Mouse (Mus musculus) embryo, embryonic 9.5 days (tissue): ENCODE results near the gene Rps15a.

Experiments
- DNase-seq: peaks from one replicate; pipeline ENCODE4 v3.0.0-alpha.2; 2017; ENCODE audit errors: extremely low spot score

The Rps15a gene

DNA sequence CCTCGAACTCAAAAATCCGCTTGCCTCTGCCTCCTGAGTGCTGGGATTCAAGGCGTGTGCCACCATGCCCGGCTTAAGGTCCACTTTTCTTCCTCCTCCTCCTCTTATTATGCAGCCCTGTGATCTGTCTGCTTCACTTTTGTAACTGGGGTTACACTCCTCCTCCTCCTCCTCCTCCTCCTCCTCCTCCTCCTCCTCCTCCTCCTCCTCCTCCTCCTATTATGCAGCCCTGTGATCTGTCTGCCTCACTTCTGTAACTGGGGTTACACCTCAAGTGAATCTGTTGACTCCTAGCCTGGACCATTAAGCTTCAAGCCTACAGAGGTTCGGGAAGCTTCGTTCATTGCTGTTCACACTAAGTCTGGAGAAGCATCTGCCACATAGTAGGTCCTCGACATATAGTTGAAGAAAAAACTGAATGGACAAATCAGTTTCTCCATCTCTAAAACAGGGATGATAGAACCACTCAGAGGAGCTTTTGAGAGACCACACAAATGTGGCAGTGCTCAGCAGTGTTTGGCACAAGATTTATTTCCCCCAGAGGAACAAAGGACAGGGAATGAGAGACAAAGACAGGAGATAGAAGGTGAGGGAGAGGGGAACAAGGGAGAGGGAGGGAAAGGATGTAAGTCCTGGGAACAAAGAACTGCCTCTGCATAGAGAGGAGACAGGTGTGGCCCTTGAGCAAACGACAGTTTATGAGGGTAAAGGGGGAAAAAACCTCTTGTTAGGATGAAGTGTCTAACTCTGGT is 975 bp upstream of the Rps15a start:
- peak; percentile 27 for DNase-seq

DNA sequence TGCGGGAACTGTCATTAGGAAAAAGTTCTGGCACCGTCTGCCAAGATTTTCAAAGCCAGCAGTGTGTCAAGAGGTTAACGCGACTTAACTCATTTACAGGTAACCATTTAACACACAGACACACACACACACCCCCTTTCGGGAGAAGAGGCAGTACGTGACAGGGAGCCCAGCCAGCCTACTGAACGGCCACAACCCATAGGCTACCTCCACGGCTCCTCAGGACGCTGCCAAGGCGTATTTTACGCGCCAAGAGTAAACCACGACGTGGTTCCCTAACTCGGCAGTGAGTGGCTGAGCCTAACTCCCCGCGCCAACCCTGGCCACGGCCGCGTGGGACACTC is 483 bp downstream of the Rps15a start:
- no peak for DNase-seq

- no peak for DNase-seq
Observed at GRCm38 (mm10) chr7:118113541-118114297, 2.3 kb downstream of the Rps15a start.

GRCm38 (mm10) chr7:118111128-118111527 is 4.9 kb downstream of the Rps15a start:
- no peak for DNase-seq

DNA sequence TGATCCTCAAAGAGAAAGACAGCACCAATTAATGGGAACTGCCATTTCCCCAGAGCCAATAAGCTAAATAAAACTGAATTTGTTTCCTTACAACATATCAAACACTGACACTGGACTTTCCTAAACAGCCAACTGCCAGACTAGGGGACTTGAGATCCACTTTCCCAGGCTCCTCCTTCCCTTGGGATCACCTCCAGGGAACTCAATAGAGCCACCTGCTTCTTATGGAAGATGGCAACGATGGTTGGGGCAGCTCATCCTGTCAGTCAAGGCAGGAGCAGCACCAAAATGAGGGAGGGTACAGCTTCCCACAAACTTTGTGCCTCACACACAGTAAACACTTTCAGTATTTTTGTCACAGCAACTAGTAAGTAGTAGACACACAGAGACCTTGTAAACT is 8.3 kb downstream of the Rps15a start:
- no peak for DNase-seq

DNA sequence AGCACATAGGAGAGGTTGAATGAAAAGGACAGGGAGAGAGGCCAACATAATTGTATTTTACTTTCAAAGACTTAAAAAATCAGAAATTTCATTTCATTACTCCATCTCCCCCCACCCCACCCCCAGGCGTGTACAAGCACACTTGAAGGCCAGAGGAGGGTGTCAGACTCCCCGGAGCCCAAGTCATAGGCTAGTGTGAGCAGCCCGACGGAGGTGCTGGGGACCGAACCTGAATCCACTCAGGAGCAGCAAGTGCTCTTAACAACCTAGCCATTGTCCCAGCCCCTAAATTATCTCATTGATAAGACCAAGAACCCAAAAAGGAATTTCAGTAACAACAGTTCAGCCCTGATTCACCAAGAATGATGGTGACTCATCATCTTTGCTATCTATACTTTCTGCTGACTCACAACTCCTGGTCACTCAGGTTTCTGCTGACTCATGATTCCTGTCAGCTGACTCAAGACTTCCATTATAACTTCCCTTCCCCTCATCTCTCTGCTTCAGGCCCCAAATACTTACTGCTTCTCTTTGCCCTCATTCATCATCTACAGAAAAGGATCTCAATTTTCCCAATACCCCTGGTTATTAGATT is 11.4 kb downstream of the Rps15a start:
- DNase-seq: peak; percentile 39

- DNase-seq: peak; percentile 31
Observed at GRCm38 (mm10) chr7:118103462-118104379, 12.3 kb downstream of the Rps15a start.

GRCm38 (mm10) chr7:118102678-118103461 is 13.1 kb downstream of the Rps15a start:
- peak; percentile 42 for DNase-seq

GRCm38 (mm10) chr7:118102231-118102630 is 13.8 kb downstream of the Rps15a start:
- peak; percentile 52 for DNase-seq

DNA sequence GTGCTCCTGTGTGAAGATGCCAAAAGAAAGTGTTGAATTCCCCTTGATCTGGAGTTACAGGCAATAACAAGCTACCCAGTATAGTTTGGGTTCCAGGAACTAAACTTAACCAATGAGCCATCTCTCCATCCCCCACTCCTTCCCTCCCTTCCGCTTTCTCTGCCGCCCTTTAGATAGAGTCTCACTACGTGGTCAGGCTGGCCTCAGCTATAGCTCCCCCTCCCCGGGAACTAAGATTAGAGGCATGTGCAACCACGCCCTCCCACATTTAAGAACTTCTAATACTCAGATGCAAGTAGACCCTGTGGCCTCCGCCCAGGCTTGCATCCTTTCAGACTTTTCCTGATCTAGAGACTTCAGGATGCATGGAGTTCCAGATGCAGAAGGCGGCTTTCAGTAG is 18.4 kb downstream of the Rps15a start:
- no peak for DNase-seq

DNA sequence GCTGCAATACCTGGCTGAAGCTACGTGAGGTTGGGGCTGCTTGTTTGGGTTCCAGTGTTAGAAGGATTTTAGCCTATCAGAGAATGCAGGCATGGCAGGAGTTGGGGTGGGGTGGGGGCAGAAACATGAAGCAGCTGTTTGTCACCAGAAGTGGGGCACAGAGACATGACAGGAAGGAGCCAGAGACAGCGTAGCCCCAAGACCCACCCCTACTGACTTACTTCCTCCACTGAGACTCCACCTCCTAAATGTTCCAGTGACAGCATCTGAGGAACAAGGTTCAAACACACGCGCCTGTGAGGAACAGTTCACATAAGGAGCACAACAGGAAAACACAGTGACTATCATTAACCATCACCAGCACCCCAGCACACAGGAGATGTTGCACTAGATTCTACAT is 36.0 kb downstream of the Rps15a start:
- no peak for DNase-seq

DNA sequence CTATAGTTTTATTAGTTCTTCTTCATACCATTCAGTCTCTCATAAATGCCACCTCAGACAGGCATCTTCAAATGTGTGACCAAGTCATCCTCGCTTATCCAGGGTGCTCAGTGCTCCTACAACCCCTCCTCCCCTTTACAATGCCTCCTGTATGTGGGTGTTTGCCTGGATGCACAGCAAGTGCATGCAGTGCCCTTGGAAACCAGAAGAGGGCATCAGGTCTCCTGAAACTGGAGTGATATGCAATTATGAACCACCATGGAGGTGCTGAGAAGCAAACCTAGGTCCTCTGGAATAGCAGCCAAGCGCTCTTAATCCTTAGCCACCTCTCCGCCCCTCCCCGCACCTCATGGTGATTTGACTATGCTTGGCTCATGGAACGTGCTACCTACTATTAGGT is 36.9 kb downstream of the Rps15a start:
- no peak for DNase-seq

DNA sequence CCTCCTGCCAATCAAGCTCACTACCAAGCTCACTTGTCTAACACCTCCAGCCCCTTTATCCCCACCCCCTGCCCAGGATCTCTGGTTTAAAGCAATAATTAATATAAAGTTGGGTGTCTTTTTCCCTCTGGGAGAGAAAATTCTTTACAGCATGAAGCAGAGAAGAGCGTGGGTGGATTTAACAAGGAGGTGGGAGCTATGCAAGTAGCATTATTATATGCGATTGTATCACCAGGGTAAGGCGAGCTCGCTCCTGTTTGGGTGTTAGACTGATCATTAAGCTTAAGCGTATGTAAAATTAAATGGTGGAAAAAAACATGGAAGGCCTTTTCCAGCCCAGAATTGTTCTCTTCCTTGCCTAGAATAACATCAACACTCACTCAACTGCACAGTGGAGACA is 48.7 kb downstream of the Rps15a start:
- DNase-seq: no peak

DNA sequence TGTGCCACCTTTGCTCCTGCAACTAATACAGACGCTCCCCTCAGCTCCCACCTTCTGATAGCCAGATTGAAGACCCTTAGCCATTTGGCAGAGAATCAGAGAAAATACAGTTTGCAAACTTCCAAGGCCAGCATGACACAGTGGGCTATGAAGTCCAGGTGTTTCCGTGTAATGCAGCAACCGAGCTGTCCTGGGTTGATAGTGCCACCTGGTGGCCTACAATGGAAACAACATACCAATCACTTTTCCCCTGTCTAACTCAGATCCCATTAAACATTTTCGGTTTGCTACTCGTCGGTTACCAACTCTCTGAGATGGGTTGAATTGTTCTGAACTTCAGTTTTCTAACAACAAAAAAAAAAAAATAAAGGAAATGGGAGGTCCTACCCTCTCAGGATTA is 59.7 kb downstream of the Rps15a start:
- DNase-seq: no peak
